Mouse (Mus musculus) myocyte (in vitro differentiated cells): ENCODE data around the gene Vmn1r5.

Source experiments
- CEBPB ChIP-seq: IDR thresholded peaks from 2 replicates; pipeline ENCODE4 v1.6.1; 2011; ENCODE audit warnings: mild to moderate bottlenecking, moderate library complexity; ENCODE audit not compliant: poor library complexity, insufficient read depth, severe bottlenecking
- E2F4 ChIP-seq: IDR thresholded peaks from one replicate; pipeline ENCODE4 v1.6.1; 2011; ENCODE audit warnings: mild to moderate bottlenecking, control low read depth, moderate library complexity; ENCODE audit not compliant: insufficient read depth
- MAX ChIP-seq: IDR thresholded peaks from one replicate; pipeline ENCODE4 v1.6.1; 2011; ENCODE audit warnings: low read depth, mild to moderate bottlenecking, control low read depth
- MYOG ChIP-seq, 3 experiments: IDR thresholded peaks; one replicate each; pipeline ENCODE4 v1.6.1; 2011; ENCODE audit warnings: control low read depth in 2 of 3, low read depth in 2 of 3, mild to moderate bottlenecking in 2 of 3; ENCODE audit not compliant: insufficient read length in 2 of 3, control insufficient read depth in 1 of 3, insufficient read depth in 1 of 3
- POLR2A ChIP-seq: IDR thresholded peaks from one replicate; pipeline ENCODE4 v1.6.1; 2011; ENCODE audit warnings: low read depth, mild to moderate bottlenecking, control low read depth, moderate library complexity; ENCODE audit not compliant: insufficient read length
- POLR2AphosphoS2 ChIP-seq: IDR thresholded peaks from one replicate; pipeline ENCODE4 v1.6.1; 2011; ENCODE audit warnings: low read depth, control low read depth; ENCODE audit not compliant: insufficient read length
- TCF12 ChIP-seq: IDR thresholded peaks from one replicate; pipeline ENCODE4 v1.6.1; 2011; ENCODE audit warnings: mild to moderate bottlenecking, control low read depth; ENCODE audit not compliant: poor library complexity, insufficient read depth, severe bottlenecking
- USF1 ChIP-seq: IDR thresholded peaks from one replicate; pipeline ENCODE4 v1.6.1; 2011; ENCODE audit warnings: low read depth, mild to moderate bottlenecking, control low read depth, moderate library complexity

DNA sequence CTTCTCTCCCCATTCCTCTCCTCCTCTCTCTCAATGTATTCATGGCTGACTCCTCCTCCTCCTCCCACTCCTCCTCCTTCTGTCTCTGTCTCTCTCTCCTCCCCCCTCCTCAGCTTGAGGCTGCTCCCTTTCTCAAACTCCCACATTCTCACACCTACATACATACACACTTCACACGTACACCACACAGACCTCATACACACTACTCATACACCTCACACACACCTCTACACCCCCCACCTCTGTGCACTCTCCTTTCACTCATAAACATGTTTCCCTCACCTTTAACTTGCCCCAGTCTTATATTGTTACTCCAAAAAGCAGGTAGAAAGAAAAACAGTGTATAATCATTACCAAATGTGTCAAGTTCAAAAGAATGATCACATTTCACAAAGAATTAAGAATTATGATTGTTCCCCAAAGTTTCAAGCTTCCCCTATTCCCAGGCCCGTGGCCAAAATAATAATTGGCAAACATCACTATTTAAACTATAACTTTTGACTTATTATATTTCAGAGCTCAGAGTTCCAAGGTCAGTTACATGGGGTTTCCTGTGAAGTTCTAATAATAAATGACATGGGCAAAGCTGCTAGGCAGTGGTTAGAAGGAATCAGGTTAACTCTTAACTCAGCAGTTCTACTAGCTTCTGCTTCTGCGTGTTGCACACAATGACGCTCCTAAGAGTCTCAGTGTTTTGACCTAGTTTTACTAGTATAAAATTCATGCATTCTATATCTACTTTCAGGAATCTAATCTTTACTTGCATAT, 38.2 kb upstream of the Vmn1r5 start:
- TF ChIP-seq MYOG (IDR thresholded peaks at IDR 0.05; ENCODE audit: control insufficient read depth in 1 of 3, insufficient read depth in 1 of 3, insufficient read length in 2 of 3, low read depth in 2 of 3), result no peak
- TF ChIP-seq MAX, result no peak
- no peak for TF ChIP-seq POLR2A
- TF ChIP-seq TCF12, result no peak
- TF ChIP-seq E2F4, result no peak
- no peak for TF ChIP-seq CEBPB
- TF ChIP-seq POLR2AphosphoS2, result no peak
- no peak for TF ChIP-seq USF1
